Mouse (Mus musculus): ENCODE measurements around the gene Plscr4. TPM values are rescaled to one million over a fixed set of nuclear protein-coding genes. Genes with fewer than 3 reads are reported as not detected.

Gene Plscr4
- 32.9 and 33.5 TPM in 2 replicates for polyA plus RNA-seq (2012; rRNA removed)

DNA sequence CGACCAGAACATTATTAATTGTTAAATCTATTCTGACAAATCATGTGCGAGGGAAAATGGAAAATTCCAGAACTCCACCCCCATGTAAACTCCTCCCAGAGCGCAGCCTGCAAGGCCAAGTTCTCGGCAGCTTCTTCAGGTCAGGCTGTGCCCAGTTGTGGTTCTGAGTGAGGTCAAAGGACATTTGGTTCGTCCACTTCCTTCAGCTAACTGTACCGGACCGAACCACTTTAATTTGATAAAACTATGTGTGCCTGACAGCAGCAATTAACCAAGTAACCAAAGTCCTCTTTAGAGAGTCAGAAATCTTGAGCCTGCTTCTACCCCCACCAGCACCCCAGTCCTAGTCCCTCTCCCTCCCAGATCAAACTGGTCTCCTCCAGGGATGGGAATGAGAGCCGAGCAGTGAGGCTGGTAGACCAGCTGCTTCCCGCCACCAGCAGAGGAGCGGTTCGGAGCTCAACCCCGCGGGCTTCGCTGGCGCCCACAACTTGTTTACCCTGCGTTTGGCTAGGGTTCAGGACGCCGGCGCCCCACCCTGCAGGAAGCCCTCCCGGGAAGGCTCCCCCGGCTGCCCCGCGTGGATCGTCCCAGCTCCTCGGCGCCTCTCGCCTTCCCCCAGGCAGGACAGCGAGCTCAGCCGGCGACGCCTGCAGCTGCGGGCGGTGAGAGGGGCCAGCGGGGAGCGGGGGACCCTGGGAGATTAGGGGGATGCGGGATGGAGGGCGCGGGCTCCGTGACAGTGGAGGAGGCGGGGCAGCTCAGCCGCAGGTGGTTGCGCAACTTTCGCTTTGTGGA is at the start of gene Plscr4:
Gene Plscr4 (plus strand): TSS at position 113 of the 798 bp plus-strand sequence.
- DNase-seq (ENCODE audit: low spot score) = peak; percentile 58

DNA sequence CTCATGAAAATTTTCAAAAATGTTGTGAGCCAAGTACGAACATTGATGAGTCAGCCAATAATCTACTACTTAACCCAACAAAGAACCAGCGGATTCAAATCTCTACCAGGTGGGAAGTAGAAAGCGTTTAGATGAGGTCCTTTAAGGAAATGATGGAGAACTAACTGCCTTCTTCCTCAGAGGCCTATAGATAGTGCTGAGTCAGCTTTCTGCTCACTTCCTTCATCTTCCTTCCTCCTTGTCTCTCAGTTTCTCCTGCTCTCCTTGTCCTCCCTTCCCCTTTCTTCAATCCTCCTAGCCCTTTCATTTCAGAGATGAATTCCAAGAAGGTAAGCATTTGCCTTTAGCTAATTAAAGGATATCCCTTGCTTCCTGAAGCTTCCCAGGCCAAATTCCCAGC is 46.9 kb upstream of the Plscr4 start:
- no peak for DNase-seq (ENCODE audit: low spot score)

DNA sequence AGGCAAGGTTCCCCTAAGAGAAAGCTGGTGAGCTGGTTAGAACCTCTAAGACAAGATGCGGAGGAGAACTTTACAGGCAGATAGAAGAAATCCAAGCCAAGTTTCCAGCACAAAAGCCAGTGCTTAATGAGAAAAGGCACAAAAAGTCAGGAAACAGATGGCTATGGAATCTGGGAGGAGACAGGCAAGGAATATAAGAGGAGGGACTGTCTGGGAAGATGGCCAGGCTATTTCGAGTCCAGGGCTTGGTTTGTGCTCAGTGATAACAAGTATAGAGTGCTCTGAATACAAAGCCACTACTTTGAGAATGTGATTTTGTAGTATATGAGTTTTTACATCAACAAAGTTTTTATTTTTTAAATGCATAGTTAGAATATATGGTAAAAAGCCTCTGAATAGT is 45.1 kb upstream of the Plscr4 start:
- no peak for DNase-seq (ENCODE audit: low spot score)

DNA sequence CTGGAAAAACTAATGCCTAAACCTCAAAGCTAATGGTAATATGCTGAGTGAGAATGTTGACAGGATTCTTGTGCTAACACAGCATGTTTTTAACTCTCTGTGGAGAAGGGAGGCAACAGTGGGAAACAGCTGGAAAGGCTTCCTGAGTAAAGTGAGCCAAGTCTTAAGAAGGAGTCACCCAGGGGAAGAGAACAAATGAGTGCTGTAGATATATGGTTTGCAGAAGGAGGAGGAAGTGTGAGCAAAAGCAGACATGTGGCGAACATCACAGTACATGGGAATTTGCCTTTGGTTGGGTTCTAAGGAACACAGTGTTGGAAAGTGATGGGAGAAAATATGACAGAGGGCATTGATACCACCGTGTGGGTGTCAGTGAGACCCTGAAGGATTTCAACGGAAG is 43.5 kb upstream of the Plscr4 start:
- no peak for DNase-seq (ENCODE audit: low spot score)

DNA sequence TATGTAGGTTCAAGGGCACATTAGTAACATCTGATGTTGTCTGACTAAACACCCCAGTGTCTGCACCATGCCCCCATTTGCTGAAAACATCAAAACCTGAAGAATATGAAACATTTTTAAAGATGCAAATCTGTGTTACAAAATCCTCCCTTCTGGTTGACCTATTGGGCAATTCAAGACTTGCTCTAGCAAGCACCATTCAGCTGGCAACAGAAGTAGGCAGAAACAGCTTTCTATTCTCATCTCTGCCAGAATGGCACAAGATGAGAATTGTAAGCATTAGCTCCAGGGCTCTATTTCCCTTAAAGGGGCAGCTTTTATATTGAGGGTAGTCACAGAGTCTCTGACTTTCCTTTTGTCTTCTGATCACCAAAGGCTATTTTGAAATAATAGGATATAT is 19.4 kb upstream of the Plscr4 start:
- no peak for DNase-seq (ENCODE audit: low spot score)

DNA sequence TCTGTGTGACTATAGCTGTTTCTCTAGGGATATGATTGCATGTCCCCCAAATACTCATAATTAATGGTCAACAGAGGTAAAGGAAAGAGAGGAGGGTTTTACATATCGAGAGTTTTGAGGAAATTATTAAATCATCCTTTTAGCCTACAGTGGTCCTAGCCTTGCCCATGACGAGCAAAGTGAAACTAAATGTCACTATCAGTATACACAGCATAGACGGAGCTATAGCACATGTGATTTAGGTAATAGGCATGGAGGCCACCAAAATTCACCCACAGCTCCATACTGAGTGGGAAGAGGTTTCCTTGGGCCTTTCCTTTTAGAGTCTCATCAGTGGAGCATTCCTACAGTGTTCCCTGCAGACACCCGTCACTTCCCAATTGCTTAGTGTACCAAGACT is 15.7 kb upstream of the Plscr4 start:
- no peak for DNase-seq (ENCODE audit: low spot score)

DNA sequence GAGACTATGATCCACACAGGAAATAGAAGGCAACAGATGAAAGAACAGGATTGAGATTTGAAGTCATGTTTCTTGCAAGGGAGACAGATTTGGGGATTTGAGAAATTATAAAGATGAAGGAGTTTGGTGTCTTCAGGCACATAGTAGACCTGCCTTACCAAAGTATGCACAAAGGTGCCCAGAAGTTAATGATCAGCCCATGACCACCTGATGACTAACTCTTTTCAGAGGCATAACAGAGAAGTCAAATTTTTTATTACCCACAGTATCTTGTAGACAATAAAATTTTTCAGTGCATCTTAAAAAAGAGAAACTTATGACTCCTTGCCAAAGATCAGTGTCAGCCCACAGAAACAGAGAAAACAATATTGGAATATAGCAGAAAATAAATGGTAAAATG is 12.6 kb upstream of the Plscr4 start:
- no peak for DNase-seq (ENCODE audit: low spot score)

DNA sequence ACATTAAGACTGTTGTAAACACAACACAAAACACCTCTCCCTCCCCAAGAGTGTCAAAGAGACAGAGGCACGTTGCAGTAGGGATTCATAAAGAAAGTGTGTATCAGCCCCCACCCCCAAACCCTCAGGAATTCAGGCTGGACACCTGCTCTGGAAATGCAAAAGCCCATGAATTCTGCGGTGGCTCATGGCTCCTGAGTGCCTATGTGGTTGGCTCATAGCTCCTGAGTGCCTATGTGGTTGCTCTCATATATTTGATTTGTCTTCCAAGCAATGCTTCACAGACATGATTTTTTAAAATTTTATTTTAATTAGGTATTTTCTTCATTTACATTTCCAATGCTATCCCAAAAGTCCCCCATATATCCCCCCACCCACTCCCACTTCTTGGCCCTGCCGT is 568 bp upstream of the Plscr4 start:
- no peak for DNase-seq (ENCODE audit: low spot score)

DNA sequence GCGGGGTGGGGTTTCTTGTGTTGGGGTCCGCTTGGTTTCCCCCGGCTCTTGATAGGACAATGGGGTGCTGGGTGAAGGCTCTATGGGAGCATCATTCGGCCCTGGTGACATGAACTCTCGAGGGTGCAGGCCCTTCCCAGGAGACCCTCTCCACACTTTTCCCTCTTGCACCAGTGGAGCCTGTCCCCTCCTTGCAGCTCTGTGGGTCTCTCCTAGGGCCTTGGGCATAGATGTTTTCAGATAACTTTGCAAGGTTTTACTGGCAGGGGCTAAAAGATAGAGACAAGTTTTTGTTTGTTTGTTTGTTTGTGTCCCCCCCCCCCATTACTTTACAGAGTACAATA is 858 bp downstream of the Plscr4 start:
- DNase-seq (ENCODE audit: low spot score) = no peak

DNA sequence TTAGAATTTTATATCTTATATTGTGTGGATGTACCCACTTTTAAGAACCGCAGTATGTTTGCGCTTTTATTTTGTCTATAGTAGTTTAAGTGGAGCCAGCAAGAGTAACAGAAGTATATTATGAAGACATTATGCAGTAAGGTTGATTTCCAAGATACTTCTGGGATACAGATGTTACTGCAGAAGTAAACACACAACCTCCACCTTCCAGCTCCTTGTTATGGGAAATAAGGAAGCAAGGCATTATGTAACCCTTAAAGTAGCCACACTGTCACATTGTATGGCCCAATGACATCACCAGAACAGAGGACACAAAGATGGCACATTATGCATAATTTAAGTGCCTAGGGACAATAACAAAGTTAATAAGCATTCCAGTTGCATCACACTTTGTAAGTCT is 1.2 kb downstream of the Plscr4 start:
- no peak for DNase-seq (ENCODE audit: low spot score)

DNA sequence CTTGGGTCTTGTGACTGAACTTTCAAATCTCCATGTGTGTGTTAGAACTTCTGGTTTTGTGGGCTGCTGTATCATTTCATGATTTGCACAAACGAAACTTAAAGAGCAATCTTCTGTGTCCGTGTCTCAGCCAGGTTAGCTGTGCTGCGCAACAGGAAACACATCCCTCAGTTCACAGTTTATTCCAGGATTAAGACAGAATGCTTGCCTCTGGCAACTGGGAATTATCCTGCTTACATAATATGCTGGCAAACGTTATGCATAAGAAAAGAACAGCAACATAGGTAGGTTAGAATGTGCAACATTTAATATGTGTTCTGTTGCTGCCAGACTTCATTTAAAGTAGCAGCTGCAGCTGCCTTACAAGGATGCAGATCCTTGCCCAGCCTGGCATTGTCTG is 10.6 kb downstream of the Plscr4 start:
- no peak for DNase-seq (ENCODE audit: low spot score)

DNA sequence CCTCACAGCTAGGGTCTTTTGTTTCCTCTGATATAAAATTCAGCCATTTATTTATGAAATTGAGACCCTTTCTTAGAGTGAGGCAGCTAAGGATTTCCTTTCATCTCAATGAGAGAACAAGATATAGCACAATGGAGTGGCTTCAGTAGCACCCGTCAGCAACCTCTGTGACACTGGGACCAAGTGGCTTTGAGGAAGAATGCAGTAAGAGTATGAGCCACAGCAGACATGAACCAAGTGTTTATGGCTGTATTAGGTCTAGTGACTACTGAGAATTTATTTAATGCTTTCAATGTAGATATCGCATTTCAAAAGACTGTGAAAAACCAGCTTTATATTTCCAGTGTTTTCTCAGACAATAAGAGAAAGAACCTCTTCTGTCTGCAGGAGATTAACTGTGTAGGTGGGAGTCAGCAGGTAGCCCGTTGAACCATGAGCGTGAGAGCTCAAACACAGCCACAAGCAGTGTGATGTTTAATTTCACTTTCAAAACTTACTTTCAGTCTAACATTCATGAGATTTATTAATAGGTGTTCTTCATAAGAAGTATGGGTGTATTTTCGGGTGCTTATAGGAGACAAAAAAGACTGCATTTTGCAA is 15.2 kb downstream of the Plscr4 start:
- no peak for DNase-seq (ENCODE audit: low spot score)

DNA sequence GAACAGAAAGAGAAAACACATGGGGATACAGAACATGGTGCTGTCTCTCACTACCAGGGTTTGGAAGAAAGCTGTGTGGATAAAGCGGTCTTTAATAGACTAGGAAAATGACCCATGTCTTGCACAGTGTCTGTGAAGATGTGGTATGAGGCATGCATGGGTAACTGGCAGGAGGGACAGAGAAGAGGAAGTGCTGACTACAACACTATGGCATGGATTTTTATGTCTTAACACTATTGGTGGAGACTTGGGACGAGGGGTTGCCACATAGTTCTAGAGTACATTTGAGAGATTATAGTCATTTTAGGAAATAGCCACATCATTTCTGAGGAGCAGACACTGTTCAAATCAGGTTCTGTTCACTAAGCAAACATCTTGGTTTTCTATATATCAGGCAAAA is 16.0 kb downstream of the Plscr4 start:
- no peak for DNase-seq (ENCODE audit: low spot score)

DNA sequence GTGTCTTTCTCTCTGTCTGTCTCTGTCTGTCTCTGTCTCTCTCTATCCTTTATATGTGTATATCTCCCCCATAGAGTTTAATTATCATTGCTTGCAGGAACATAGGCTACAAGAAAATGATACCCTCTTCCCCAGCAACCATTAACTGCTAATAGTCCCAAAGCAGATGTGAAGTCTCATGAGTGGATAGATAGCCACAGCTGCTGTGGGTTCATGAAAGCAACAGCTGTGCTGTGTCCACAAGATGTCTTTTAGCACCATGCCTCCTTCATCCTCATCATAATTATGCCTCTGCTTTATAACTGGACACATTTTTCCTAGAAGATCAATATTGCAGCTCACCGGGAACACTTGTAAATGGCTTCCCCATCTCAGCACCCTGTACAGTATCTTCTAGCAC is 17.1 kb downstream of the Plscr4 start:
- DNase-seq (ENCODE audit: low spot score) = no peak

DNA sequence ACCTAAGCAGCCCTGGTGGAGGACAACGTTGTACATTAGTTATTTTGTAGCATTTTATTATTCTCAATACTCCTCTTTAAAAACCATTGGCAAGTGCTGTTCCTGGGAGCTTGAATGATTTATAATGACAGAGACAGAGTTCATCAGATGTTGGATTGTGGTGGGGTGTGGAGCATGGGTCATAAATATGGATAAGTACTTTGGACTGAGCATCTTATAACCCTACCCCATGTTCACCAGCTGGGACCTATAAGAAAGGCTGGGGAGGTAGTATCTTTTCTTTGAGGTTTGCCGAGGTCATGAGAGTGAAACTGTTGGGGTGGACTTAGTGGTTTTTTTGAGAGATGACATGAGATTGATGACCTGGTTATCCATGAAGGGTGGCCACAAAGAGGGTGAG is 24.5 kb downstream of the Plscr4 start:
- no peak for DNase-seq (ENCODE audit: low spot score)

DNA sequence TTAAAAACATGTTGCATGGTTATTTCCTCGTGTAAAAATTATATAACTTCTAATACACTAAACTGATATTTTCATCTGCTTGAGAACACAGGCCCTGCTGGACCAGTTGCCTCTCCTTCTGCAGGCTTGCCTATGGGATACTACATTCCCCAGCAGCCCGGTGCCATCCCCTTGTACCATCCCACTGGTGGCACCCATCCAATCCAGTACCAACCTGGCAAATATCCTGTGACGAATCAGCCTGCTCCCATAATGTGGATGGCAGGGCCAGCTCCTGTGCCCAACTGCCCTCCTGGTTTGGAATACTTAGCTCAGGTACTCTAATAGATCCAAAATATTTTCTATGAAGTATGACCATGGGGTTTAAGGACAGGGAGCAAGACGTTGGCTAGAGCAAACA is 25.4 kb downstream of the Plscr4 start:
- no peak for DNase-seq (ENCODE audit: low spot score)

DNA sequence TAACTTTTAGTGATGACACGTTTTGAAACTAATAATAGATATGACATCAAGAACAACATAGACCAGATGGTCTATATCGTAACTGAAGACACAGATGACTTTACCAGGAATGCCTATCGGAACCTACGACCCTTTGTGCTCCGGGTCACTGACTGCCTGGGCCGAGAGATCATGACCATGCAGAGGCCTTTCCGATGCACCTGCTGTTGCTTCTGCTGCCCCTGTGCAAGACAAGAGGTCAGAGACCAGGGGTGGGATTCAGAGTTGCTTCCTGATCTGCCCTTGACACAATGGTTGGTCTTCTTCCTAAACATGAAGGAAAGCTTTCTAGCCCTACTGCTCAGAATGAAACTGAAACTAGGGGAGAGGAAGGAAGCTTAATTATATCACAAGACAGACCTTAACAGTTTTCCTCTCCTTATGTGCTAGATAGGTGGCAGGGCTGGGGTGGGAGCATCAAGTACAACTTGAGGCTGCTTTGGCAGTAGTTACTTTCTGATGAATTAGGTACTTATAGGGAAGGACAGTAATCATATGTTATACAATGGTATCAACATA is 27.6 kb downstream of the Plscr4 start:
- DNase-seq (ENCODE audit: low spot score) = no peak

DNA sequence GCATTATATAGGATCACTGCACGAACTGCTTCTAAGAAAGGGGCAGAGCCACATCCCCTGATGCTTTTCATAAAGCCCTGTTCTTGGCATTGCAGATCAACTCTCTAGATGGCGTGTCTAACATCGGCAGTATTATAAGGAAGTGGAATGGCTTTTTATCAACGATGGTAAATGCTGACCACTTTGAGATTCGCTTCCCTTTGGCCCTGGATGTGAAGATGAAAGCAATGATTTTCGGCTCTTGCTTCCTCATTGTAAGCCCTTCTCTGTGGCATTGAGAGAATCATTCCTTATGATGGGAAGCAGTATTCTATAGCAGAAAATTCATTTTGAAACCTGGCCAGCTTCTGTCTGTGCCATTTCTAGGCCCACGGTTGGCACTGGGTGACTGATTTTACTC is 32.7 kb downstream of the Plscr4 start:
- no peak for DNase-seq (ENCODE audit: low spot score)

DNA sequence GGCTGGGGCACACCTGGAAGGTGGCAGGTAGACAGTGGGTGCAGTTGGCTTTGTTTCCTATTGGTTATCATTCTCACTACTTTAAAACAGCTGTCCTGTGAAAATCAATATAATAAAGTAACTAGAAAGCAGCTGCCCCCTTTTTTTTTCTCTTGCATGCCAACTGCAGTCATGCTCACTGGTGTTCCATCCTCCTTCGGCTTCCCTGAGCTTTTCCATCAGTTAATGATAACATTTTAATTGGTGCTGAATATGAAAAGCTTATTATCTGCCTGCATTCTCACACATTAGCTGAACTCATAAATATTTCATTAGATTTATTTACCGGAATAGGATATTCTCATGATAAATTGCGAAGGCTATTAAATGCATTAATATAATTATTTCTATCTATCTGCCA is 33.1 kb downstream of the Plscr4 start:
- DNase-seq (ENCODE audit: low spot score) = no peak

DNA sequence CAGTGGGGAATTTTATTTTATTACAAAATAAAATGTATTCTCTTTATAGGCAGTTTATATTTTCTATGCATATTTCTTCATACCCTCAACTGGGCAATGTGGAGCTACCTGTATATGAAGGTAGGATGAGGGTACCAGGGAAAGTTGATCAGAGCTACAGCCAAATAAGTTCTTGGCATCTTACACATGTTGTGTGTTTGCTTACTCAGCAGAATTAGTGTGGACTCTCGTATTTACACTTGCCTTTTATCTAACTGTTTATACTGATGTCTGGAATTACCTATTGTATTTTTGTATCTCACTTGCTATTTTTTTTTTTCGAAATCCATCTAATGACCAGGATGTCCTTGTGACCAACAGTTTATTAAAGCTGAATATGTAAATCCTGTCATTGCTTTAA is 34.1 kb downstream of the Plscr4 start:
- DNase-seq (ENCODE audit: low spot score) = no peak

DNA sequence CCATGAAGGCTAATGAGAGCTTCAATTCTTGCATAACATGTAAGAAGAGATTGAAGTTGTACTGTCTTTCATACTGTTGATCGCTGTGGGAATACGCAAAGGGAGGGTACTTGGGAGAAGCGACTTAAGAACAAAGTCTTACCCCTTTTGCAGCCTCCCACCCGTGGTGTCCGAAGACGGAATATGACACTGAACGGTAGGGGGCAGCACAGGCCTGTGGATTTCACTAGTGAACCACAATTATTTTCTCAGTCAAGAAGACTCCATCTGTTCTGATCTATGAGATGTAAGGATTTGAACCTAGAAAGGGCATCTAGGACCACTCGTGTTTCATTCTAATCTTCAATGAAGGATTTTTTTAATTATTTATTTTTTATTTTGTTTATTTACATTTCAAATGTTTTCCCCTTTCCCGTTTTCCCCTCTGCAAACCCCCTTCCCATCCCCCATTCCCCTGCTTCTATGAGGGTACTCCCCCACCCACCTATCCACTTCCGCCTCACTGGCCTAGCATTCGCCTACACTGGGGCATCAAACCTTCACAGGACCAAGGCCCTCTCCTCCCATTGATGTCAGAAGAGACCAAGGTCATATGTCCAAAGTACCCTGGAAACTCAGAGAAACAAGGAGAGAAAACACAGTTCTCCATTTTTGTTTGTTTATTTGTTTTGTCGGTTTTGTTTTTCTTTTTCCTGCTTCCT is 42.7 kb downstream of the Plscr4 start:
- DNase-seq (ENCODE audit: low spot score) = peak; percentile 66

DNA sequence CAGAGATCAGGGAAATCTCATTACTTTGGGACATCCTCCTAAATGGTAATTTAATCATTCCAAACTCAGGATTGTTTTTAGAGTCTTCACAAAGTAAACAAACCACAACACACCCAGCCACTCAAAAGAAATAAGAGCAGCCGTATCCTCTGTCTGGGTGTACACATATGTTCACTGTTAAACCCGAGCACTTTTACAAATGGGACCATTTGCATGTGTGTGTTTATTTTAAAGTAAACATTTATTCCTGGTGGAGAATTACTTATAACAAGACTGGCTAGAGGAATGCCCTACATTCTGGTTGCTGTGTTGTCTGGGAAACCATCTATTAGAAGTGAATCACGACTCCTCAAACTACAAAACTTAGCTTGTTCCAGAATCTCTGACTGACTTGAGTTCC is 47.1 kb downstream of the Plscr4 start:
- no peak for DNase-seq (ENCODE audit: low spot score)

DNA sequence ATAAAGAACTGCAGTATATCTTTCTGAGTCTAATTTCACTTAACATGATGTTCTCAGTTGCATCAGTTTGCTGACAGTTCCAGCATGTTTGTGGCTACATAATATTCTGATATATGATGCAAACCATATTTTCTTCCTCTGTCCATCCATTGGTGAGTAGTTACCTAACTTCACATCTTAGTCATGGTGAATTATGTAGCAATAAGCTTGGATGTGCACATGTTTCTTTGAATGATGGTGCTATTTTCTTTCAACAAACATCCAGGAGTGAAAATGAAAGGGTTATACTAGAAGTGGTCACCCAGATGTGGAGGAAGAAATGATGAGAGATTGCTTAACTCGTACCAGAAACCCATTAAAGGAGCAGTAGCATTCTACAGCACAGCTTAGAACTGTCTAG is 47.7 kb downstream of the Plscr4 start:
- no peak for DNase-seq (ENCODE audit: low spot score)
